Mouse (Mus musculus): ENCODE data around the gene Rfx8.

Gene Rfx8

DNA sequence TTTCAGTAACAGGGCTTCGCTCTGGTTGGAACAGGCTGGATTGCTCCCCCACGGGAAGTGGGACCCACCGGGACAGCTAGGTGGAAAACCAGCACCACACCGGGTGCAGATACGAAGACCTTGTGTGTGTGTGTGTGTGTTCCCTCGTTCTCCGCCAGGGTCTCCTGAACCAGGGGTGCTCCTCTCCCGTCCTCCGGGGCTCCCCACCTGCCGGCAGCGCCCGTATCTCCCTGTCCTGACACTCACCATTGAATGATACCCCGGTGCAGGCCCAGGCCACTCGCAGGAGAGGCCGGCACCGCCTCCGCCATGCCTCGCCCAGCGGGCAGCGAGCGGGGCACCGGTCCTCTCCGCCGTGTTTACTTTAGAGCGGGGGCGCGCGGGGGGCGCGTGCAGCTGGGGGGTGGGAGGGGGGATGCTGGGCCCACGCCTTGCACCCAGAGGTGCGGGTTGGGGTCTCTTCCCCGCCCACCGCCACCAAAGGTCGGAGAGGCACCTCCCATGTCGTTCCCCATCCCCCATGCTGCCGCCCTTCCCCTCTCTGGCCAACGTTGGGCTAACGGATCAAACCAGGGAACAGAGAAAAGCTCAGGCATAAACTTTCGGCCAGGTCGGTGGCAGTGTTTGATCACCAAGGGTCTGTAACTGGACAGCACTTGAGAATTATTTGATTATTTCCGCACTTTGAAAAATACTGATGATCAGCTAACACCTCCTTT, at the start of gene Rfx8:
TSS of gene Rfx8 (minus strand) at position 366 of the 719 bp plus-strand sequence.
- no peak for DNase-seq (ENCODE audit: low spot score)

- DNase-seq (ENCODE audit: low spot score), result peak; percentile 53
Measured at GRCm38 (mm10) chr1:39770436-39770835, 49.6 kb upstream of the Rfx8 start.

DNA sequence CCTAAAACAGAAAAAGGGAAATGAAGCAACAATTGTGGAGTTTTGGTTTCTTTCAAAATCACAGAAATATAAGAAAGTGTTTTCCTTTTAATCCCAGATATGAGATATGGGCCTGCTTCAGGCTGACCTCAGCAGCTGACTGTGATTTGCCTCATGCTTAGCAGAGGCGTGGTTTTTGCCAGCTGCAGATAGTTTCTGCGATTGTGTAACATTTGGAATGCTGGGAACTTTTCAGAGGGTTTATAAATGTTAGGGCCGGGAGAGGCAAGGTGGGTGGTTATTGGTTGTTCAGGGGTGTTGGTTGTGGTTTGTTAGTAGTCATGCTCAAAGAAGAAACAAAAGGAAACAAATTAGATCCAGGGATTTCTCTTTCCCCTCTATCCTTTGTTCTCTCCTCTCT, 47.2 kb upstream of the Rfx8 start:
- no peak for DNase-seq (ENCODE audit: low spot score)

DNA sequence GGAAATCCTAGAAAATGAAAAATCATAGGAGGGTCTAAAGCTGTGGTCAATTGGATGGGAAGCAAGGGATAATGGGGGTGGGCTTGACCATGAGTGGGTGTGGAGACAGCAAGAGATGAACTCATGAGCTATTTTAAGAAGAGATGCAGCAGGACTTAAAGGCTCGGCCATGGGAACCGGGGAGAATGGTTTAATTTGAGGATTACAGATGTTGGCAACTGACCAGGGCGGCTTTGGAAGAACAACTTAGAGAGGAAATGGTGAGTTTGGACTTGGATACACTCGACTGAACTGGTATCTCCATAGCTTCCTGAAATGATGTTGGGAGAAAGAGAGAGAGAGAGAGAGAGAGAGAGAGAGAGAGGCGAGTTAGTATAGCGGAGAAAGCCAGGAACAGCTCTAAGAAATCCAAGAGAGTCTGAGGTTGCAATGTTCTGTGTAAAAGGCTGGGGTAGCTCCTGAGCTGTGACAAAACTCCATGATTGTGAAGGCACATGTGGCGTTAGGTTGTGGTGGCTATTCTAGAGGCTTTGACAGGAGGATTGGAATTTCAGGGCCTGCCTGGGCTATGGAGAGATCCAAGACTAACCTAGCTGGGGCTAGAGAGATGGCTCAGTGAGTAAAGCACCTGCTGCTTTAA, 45.2 kb upstream of the Rfx8 start:
- DNase-seq (ENCODE audit: low spot score), result no peak

- peak; percentile 97 for DNase-seq (ENCODE audit: low spot score)
Measured at GRCm38 (mm10) chr1:39762025-39762370, 41.2 kb upstream of the Rfx8 start.

DNA sequence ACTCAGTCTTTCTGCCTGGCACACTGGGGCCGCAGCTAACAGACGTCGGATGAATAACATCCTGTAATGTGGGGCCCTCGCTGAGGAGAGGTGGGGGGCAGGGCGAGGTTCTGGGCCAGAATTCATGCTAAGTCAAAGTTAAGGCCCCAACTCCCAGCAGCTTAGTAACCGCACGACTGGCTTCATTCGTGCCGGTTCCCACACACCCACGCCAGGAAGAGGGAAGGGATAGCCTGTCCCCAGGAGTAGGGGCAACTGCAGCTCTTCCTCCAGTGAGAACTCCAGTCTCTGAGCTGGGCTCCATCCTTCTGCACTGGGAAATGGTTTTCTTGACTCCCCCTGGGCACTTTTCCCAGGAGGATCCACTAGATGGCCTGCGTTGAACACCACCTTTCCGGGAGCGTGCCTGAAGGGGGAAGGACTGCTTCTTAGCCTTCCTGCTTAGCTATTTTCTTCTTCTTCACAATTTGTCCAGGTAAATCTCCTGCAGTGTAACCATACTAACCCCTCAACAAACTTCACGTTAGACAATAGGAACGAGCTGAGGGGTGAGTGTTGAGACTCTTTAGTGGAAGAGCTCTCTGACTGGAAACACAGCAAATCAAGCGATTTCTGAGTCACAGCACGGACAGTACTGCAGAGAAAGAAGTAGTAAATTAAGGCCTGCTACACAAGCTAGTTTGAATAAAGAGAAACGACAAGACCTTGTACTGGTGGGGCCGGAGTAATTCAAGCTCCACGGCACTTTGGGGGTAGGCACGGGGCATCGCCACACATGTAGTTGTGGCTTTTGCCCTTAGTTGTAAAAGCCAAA, 40.6 kb upstream of the Rfx8 start:
- DNase-seq (ENCODE audit: low spot score), result peak; percentile 92

DNA sequence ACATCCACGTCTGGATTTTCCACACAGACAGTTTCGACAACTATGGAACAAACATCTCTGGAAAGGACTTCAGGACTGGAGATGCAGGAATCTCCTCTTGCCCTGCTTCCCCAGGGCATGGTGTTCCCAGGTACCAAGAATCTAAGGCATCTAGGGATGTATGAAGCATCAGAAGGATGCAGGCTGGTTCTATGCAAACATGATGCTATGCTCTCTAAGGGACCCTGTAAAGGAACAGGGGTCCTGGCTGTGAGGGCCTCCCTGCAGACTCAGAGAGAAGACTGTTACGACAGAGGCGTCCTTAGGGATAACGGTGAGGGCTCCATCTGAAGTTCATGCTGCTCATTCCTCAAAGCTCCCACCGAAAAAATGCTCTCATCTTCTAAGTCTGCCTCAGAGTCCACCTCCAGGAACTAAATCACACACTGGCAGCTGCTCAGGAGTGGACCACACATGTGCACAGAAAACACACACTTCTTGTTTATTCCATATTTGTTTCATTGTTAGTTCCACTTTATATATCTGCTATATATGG, 39.5 kb upstream of the Rfx8 start:
- DNase-seq (ENCODE audit: low spot score), result no peak

DNA sequence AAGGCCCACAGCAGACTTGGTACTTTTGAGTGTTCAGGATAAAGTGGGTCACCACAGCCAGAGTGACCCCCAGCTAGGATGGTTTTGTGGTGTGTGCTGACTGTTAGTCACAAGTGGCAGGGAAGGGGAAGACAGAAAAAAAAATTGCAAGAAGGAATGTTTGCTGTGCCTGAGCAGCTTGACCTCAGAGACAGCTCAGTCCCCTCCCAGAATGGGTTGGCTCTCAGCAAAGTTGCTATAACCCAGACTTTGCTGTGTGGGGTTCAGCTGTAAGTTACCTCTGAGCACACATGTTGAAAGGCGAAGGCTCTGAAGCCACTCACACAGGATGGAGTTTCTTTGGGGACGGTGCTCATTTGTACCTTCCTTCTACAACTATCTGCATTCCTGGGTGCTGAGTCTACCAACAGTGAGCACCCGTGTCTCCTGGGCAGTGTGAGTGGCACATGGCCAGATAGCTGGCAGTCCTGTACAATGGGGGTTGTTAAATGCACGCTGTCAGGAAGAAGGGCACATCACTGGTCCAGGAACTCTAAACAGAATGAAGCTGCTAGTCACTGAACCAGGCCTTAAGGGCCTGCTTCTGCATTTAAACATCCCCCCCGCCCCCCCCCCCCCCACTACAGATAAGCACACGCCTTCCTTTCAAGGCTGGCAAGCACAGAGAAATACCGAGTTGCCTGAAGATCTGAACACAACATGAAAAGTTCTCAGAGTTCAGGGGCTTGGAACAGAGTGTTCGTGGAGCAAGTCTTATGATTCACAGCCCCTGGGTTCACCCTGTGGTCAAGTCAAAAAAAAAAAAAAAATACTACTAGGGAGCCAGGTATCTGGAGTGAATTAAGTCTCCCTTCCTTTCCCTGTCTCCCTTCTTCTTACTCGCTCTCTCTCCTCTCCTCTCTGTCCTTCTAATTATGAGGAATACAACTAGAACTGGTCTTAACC, 38.7 kb upstream of the Rfx8 start:
- DNase-seq (ENCODE audit: low spot score), result peak; percentile 48

GRCm38 (mm10) chr1:39758244-39758643, 37.4 kb upstream of the Rfx8 start:
- DNase-seq (ENCODE audit: low spot score), result peak; percentile 32

- peak; percentile 18 for DNase-seq (ENCODE audit: low spot score)
Measured at GRCm38 (mm10) chr1:39756952-39757351, 36.2 kb upstream of the Rfx8 start.

DNA sequence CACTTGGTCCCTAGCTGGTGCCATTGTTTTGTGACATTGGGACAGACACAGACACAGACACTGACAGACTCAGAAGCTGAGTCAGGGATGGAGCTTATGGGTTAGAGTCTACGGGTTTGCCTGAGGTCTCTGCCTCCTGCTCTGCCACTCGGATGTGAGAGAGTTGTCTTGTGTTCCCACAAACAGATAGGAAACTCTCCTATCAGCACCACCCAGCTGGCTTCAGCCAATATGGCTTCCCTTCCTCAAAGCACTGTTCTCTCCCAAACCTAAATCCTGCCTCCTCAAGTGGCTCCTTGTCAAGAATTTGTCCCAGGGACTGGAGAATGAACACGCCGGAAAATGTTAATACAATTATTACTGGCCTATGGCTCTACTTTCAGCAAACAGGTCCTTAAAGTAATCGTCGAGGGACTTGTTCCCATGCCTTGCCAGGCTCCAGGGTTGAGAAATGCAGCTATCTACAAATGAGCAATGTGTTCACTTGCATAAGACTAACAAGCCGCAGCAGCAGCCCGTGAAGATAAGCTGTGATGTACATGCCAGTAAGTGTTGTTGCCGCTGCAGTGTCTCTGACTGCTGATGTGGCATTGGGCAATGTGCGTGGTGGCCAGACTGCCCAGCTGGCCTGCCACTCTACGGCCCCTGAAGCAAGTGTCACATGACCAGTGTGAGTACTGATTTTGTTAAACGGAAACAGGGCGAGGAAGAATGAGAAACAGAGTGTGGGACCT, 33.6 kb upstream of the Rfx8 start:
- peak; percentile 92 for DNase-seq (ENCODE audit: low spot score)

DNA sequence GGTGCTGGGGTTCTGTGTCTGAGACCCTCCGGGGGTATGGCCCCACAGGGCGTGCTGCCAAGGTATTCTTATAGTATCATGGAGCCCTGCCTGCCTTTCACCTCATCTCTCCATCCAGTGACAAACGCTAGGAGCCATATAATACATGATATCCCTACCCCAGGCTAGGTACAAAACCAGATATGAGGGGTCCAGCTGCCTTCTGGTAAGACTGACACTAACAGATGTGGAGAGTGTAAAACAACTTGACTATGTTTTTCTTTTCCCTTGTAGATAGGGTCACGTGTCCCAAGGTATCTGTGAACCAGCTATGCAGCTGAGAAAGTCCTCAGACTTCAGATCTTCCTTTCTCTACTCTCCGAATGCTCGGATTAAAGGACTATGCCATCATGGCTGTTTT, 30.7 kb upstream of the Rfx8 start:
- no peak for DNase-seq (ENCODE audit: low spot score)

- DNase-seq (ENCODE audit: low spot score), result peak; percentile 63
Measured at GRCm38 (mm10) chr1:39749664-39750063, 28.9 kb upstream of the Rfx8 start.

GRCm38 (mm10) chr1:39749214-39749613, 28.4 kb upstream of the Rfx8 start:
- DNase-seq (ENCODE audit: low spot score), result no peak

GRCm38 (mm10) chr1:39748666-39749065, 27.9 kb upstream of the Rfx8 start:
- no peak for DNase-seq (ENCODE audit: low spot score)

GRCm38 (mm10) chr1:39746464-39746863, 25.7 kb upstream of the Rfx8 start:
- no peak for DNase-seq (ENCODE audit: low spot score)

DNA sequence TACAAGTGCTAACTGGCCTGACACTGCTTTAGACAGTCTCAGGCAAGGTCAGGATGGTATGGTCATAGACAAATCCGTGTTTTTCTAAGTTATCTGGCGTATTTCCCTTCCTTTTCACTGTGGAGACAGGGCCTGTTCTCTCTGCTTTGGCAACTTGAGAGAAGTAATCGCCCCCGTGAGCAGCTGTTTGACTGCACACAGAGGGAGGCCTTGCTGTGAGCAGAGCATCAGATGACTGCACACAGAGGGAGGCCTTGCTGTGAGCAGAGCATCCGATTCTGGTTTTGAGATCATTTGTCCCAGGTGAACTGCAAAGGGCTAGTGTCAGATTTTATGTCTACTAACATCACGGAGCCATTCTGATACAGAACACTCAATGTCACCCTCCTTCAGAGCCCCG, 20.2 kb upstream of the Rfx8 start:
- no peak for DNase-seq (ENCODE audit: low spot score)

GRCm38 (mm10) chr1:39740002-39740401, 19.2 kb upstream of the Rfx8 start:
- no peak for DNase-seq (ENCODE audit: low spot score)

- DNase-seq (ENCODE audit: low spot score), result peak; percentile 30
Measured at GRCm38 (mm10) chr1:39735927-39736604, 15.3 kb upstream of the Rfx8 start.

- DNase-seq (ENCODE audit: low spot score), result no peak
Measured at GRCm38 (mm10) chr1:39735493-39735892, 14.7 kb upstream of the Rfx8 start.

Data from adipocyte (in vitro differentiated cells).